Mouse (Mus musculus) lung, embryonic 15.5 days (tissue): ENCODE results near the gene Gm26661. TPM values are rescaled to one million over a fixed set of nuclear protein-coding genes. Genes with fewer than 3 reads are reported as not detected.

Source experiments
- ATAC-seq: fragments of 200-750 bp; cut with Nextera tagmentation; 2 replicates; pipeline ENCODE4 v1.8.0; 2017; ENCODE audit warnings: moderate number of reproducible peaks, borderline replicate concordance; ENCODE audit not compliant: low FRiP score, low TSS enrichment; ENCODE audit errors: extremely low read depth
- H3K27ac ChIP-seq: fragments of 300-500 bp; sonication (generic); 2 replicates; pipeline ENCODE4 v1.5.1; 2015; ENCODE audit warnings: moderate library complexity, mild to moderate bottlenecking, inconsistent platforms
- H3K27me3 ChIP-seq: fragments of 300-500 bp; sonication (generic); 2 replicates; pipeline ENCODE4 v1.6.1; 2015; ENCODE audit warnings: inconsistent platforms
- H3K36me3 ChIP-seq: fragments of 300-500 bp; sonication (generic); 2 replicates; pipeline ENCODE4 v1.6.1; 2015; ENCODE audit warnings: inconsistent platforms
- H3K4me1 ChIP-seq: fragments of 300-500 bp; sonication (generic); 2 replicates; pipeline ENCODE4 v1.6.1; 2015; ENCODE audit warnings: inconsistent platforms
- H3K4me2 ChIP-seq: fragments of 300-500 bp; sonication (generic); 2 replicates; pipeline ENCODE4 v1.6.1; 2015; ENCODE audit warnings: inconsistent platforms, mild to moderate bottlenecking, moderate library complexity
- H3K4me3 ChIP-seq: fragments of 300-500 bp; sonication (generic); 2 replicates; pipeline ENCODE4 v1.5.1; 2015; ENCODE audit warnings: mild to moderate bottlenecking, inconsistent platforms
- H3K9ac ChIP-seq: fragments of 300-500 bp; sonication (generic); 2 replicates; pipeline ENCODE4 v1.6.1; 2015; ENCODE audit warnings: inconsistent platforms
- H3K9me3 ChIP-seq: fragments of 300-500 bp; sonication (generic); 2 replicates; pipeline ENCODE4 v1.6.1; 2016; ENCODE audit warnings: inconsistent platforms
- WGBS: fragments of 180-500 bp; shearing (Covaris S2); methylation state at CpG from one replicate; pipeline ENCODE4 v1.1.7; 2015; 5-methylcytosine and 5-hydroxymethylcytosine counted together
- polyA plus RNA-seq: library from polyadenylated mRNA; unstranded; fragments of >200 nt; fragmentation: Nextera tagmentation; extraction: Ambion mirVana; gene quantifications from 2 replicates; pipeline ENCODE4 v1.2.1, GENCODE M21; 2015

Gm26661 gene
- polyA plus RNA-seq, result not detected in 2 replicates

DNA sequence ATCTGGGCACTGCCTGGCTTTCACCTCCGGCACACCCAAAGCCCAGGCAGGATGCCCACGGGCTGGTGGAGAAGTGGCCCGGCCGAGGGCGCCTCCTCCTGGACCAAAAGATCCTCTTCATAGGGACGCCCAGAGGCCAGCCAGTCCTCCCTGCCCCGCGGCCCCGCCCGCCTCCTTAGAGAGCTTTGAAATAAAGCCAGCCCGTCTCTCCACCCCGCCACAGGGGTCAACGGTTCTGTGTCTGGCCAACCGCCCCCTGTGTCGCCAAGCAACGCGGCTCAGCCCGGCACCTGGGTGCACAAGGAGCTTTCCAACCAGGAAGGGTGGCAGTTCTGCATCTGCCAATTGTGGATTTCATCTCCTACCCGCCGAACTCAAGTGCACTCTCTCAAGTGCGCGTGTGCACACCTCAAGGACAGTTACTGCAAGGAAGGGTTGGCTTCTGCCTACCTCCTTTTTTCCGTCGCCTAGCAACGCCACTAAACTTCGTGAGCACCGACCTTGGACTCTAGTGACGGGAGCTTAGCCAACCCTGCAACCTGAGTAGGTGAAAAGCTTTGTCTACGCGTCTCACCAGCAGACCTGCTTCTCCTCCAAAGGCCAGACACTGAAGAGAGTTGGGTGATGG is at the start of gene Gm26661:
Gene Gm26661 (plus strand): TSS at position 56 of the 628 bp plus-strand sequence.
- no peak within 1 kb of the TSS for H3K9ac ChIP-seq
- H3K4me3 ChIP-seq, result peak within 1 kb of the TSS; percentile 33
- H3K4me2 ChIP-seq, result peak within 1 kb of the TSS; percentile 75
- H3K27ac ChIP-seq, result peak within 1 kb of the TSS; percentile 56
- H3K27me3 ChIP-seq, result peaks cover 9% of the 10 kb centered on the region
- peaks cover 8% of the 10 kb centered on the region for H3K4me1 ChIP-seq
- H3K9me3 ChIP-seq, result no peaks in the 10 kb centered on the region
- ATAC-seq, result peak; percentile 93
- 2% methylated on average over 30 of the region's 30 CpGs for WGBS
- no peaks in the 10 kb centered on the region for H3K36me3 ChIP-seq

- Histone ChIP-seq H3K9me3 (no peaks in the 10 kb centered on the region), H3K27ac (no peak overlapping the region), H3K36me3 (no peaks in the 10 kb centered on the region), H3K27me3 (no peaks in the 10 kb centered on the region), H3K4me2 (peak overlapping the region; percentile 45), H3K4me3 (peak overlapping the region; percentile 21), H3K9ac (0 out of 2 replicates have a peak overlapping the region, but pooled peaks have one; percentile 10), H3K4me1 (0 out of 2 replicates have a peak, but pooled peaks cover 4% of the 10 kb centered on the region)
- 19% methylated on average over 11 of the region's 11 CpGs for WGBS
- ATAC-seq, result peak; percentile 65; the same call in 1 of the 2 replicates
These were observed 42.2 kb upstream of the Gm26661 start for GRCm38 (mm10) chr14:7748944-7749763.

DNA sequence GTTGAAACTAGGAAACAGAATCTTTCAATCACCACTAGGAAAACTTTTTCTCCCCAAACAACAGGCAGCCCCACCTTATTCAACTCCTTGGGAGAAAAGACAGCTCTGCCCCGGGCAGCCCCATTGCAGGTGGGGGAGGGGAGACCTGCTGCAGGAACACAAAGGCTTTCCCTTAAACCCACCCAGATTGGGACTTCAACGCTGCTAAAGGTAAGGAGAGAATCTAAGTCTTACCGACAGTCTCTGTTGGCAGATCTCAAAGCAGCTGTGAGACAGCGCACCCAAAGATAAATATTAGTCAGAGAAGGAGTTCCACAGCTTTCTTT is 41.7 kb upstream of the Gm26661 start:
- no peak overlapping the region for H3K9ac ChIP-seq
- no peaks in the 10 kb centered on the region for H3K36me3 ChIP-seq
- peak overlapping the region; percentile 21; the same call in 1 of the 2 replicates for H3K4me3 ChIP-seq
- H3K27ac ChIP-seq, result no peak overlapping the region
- 10% methylated on average over 4 of the region's 4 CpGs for WGBS
- peak; percentile 49; the same call in 1 of the 2 replicates for ATAC-seq
- no peaks in the 10 kb centered on the region for H3K27me3 ChIP-seq
- H3K4me1 ChIP-seq, result 0 out of 2 replicates have a peak, but pooled peaks cover 4% of the 10 kb centered on the region
- H3K4me2 ChIP-seq, result peak overlapping the region; percentile 45
- no peaks in the 10 kb centered on the region for H3K9me3 ChIP-seq

DNA sequence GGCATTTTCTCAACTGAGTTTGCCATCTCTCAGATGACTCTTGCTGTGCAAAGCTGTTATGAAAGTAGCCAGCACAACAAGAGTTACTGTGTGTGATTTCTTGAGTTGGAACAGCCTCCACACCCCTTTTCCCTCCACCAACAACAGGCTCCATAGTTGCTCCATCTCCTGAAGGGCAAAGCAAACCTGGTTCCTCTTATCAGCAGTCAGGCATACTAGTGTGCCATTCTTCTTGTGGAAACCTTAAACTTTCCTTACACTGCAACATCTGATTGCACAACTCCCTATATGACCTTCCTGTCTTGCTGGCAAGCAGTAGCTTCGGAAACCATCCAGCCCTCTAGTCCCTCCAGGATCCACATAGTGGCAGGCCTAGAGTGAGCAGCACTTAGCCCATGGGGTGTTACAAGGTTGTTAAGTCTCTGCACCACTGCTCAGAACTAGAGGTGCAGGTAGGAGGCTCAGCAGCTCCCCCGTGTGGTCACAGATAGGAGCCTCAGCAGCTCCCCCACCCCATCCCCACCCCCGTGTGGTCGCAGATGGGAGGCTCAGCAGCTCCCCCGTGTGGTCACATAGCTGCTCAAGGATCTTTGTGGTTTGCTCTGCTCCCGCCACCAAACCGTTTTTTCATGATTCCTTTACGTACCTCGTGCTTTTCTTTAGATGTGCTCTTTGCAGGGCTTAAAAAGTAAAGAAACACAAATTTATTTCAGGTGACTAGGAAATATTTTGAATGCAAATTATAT is 25.6 kb upstream of the Gm26661 start:
- Histone ChIP-seq H3K4me1 (no peaks in the 10 kb centered on the region), H3K27me3 (no peaks in the 10 kb centered on the region), H3K9me3 (no peaks in the 10 kb centered on the region), H3K4me3 (no peak overlapping the region), H3K36me3 (no peaks in the 10 kb centered on the region), H3K9ac (no peak overlapping the region), H3K27ac (no peak overlapping the region), H3K4me2 (no peak overlapping the region)
- WGBS, result 13% methylated on average over 9 of the region's 9 CpGs
- ATAC-seq, result peak; percentile 74

- WGBS, result 21% methylated on average over 24 of the region's 24 CpGs
- H3K27ac ChIP-seq, result peak overlapping the region; percentile 50
- H3K27me3 ChIP-seq, result no peaks in the 10 kb centered on the region
- H3K4me3 ChIP-seq, result peak overlapping the region; percentile 52
- H3K4me2 ChIP-seq, result peak overlapping the region; percentile 66
- peak overlapping the region; percentile 47 for H3K9ac ChIP-seq
- no peaks in the 10 kb centered on the region for H3K4me1 ChIP-seq
- no peaks in the 10 kb centered on the region for H3K9me3 ChIP-seq
- H3K36me3 ChIP-seq, result no peaks in the 10 kb centered on the region
- ATAC-seq, result peak; percentile 76; the same call in 1 of the 2 replicates
These were observed 17.5 kb upstream of the Gm26661 start for GRCm38 (mm10) chr14:7773714-7774389.

- no peak overlapping the region for H3K27ac ChIP-seq
- peaks cover 2% of the 10 kb centered on the region for H3K4me1 ChIP-seq
- H3K9ac ChIP-seq, result no peak overlapping the region
- H3K4me2 ChIP-seq, result no peak overlapping the region
- 32% methylated on average over 13 of the region's 13 CpGs for WGBS
- H3K4me3 ChIP-seq, result no peak overlapping the region
- no peaks in the 10 kb centered on the region for H3K36me3 ChIP-seq
- ATAC-seq, result no peak
- H3K27me3 ChIP-seq, result peaks cover 2% of the 10 kb centered on the region; the same call in 1 of the 2 replicates
- no peaks in the 10 kb centered on the region for H3K9me3 ChIP-seq
These were observed 5.3 kb upstream of the Gm26661 start for GRCm38 (mm10) chr14:7786073-7786472.

- Histone ChIP-seq H3K4me3 (no peak overlapping the region), H3K27ac (no peak overlapping the region), H3K36me3 (no peaks in the 10 kb centered on the region), H3K9me3 (no peaks in the 10 kb centered on the region), H3K9ac (no peak overlapping the region), H3K27me3 (peaks cover 9% of the 10 kb centered on the region), H3K4me1 (peaks cover 8% of the 10 kb centered on the region), H3K4me2 (no peak overlapping the region)
- 69% methylated on average over 7 of the region's 7 CpGs for WGBS
- ATAC-seq, result no peak
These were observed 1.9 kb upstream of the Gm26661 start for GRCm38 (mm10) chr14:7789266-7790030.

GRCm38 (mm10) chr14:7791061-7791531 is 291 bp upstream of the Gm26661 start:
- peak overlapping the region; percentile 75 for H3K4me2 ChIP-seq
- H3K4me1 ChIP-seq, result peaks cover 8% of the 10 kb centered on the region
- H3K27me3 ChIP-seq, result peaks cover 9% of the 10 kb centered on the region
- H3K4me3 ChIP-seq, result peak overlapping the region; percentile 33
- 12% methylated on average over 19 of the region's 19 CpGs for WGBS
- no peaks in the 10 kb centered on the region for H3K36me3 ChIP-seq
- no peak for ATAC-seq
- H3K27ac ChIP-seq, result peak overlapping the region; percentile 56
- H3K9ac ChIP-seq, result no peak overlapping the region
- H3K9me3 ChIP-seq, result no peaks in the 10 kb centered on the region

- H3K27me3 ChIP-seq, result peaks cover 8% of the 10 kb centered on the region
- ATAC-seq, result no peak
- peaks cover 8% of the 10 kb centered on the region for H3K4me1 ChIP-seq
- H3K4me3 ChIP-seq, result no peak overlapping the region
- WGBS, result 79% methylated on average over 4 of the region's 4 CpGs
- H3K9ac ChIP-seq, result no peak overlapping the region
- H3K27ac ChIP-seq, result no peak overlapping the region
- no peaks in the 10 kb centered on the region for H3K36me3 ChIP-seq
- H3K4me2 ChIP-seq, result no peak overlapping the region
- H3K9me3 ChIP-seq, result no peaks in the 10 kb centered on the region
These were observed 4.6 kb downstream of the Gm26661 start for GRCm38 (mm10) chr14:7795961-7796360.

GRCm38 (mm10) chr14:7800611-7801010 is 9.2 kb downstream of the Gm26661 start:
- H3K4me2 ChIP-seq, result no peak overlapping the region
- H3K4me1 ChIP-seq, result no peaks in the 10 kb centered on the region
- no peaks in the 10 kb centered on the region for H3K9me3 ChIP-seq
- no peaks in the 10 kb centered on the region for H3K36me3 ChIP-seq
- no peak overlapping the region for H3K9ac ChIP-seq
- H3K27me3 ChIP-seq, result no peaks in the 10 kb centered on the region
- H3K4me3 ChIP-seq, result no peak overlapping the region
- no peak overlapping the region for H3K27ac ChIP-seq
- ATAC-seq, result no peak

- H3K4me2 ChIP-seq, result no peak overlapping the region
- no peak for ATAC-seq
- 6% methylated on average over 4 of the region's 4 CpGs for WGBS
- H3K27ac ChIP-seq, result no peak overlapping the region
- H3K9ac ChIP-seq, result no peak overlapping the region
- no peak overlapping the region for H3K4me3 ChIP-seq
- no peaks in the 10 kb centered on the region for H3K4me1 ChIP-seq
- no peaks in the 10 kb centered on the region for H3K36me3 ChIP-seq
- no peaks in the 10 kb centered on the region for H3K27me3 ChIP-seq
- no peaks in the 10 kb centered on the region for H3K9me3 ChIP-seq
These were observed 10.4 kb downstream of the Gm26661 start for GRCm38 (mm10) chr14:7801831-7802230.
